Mouse (Mus musculus) central nervous system, embryonic 14 days (tissue): ENCODE measurements around the gene Lrr1. TPM values are rescaled to one million over a fixed set of nuclear protein-coding genes. Genes with fewer than 3 reads are reported as not detected.

Source experiments
- polyA plus RNA-seq: library from polyadenylated mRNA; depleted of rRNA; stranded (reverse); fragments of >200 nt; gene quantifications from 2 replicates; pipeline ENCODE4 v1.2.3, GENCODE M21; 2012; rRNA removed

Gene Lrr1
- polyA plus RNA-seq: 7.5 and 9.5 TPM in 2 replicates

GRCm38 (mm10) chr12:69168461-69169106 lies at the start of gene Lrr1:
Gene Lrr1 (plus strand): TSS chr12:69168814.

GRCm38 (mm10) chr12:69158765-69159577 lies 9.6 kb upstream of the Lrr1 start, which contains the start of gene Rps29:
Gene Rps29 (minus strand): TSS chr12:69159186.

DNA sequence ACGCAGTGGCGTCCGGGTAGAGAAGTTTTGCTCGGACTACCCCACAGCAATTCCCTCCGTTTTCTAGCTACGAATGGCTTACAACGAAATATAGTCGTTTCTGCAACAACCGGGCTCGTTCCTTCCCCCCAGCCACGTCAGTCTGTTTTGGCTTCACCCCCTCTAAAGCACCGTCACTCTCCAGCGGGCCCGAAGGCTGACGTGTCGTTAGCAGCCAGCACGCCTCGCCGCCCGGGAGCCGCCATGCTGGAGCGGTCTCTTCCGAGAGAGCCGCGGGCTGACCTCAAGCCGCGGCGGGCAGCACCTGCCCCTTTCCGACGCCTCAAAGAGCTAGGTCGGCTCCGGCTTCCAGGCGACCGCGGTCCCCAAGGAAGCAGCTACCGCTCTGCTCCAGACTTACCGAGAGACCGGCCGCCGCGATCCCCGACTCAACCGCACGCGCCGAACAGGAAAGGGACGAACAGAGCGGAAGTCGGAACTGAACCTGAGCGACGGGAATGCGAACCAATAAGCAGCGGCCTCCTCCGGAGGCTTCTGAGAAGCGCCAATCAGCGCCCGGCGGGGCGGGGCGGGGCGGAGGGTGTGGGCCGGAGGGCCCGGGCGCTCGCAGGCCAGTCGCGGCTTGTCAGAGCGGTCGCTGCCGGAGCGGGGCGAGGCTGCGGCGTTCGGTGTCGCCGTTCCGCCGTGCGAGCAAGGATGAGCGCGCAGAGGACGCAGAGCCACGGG lies 15.1 kb downstream of the Lrr1 start, which contains the start of the genes Rpl36al and Mgat2:
Gene Rpl36al (minus strand): TSS at position 501 of the 726 bp plus-strand sequence.
Gene Mgat2 (plus strand): TSS at position 575 of the 726 bp plus-strand sequence.

DNA sequence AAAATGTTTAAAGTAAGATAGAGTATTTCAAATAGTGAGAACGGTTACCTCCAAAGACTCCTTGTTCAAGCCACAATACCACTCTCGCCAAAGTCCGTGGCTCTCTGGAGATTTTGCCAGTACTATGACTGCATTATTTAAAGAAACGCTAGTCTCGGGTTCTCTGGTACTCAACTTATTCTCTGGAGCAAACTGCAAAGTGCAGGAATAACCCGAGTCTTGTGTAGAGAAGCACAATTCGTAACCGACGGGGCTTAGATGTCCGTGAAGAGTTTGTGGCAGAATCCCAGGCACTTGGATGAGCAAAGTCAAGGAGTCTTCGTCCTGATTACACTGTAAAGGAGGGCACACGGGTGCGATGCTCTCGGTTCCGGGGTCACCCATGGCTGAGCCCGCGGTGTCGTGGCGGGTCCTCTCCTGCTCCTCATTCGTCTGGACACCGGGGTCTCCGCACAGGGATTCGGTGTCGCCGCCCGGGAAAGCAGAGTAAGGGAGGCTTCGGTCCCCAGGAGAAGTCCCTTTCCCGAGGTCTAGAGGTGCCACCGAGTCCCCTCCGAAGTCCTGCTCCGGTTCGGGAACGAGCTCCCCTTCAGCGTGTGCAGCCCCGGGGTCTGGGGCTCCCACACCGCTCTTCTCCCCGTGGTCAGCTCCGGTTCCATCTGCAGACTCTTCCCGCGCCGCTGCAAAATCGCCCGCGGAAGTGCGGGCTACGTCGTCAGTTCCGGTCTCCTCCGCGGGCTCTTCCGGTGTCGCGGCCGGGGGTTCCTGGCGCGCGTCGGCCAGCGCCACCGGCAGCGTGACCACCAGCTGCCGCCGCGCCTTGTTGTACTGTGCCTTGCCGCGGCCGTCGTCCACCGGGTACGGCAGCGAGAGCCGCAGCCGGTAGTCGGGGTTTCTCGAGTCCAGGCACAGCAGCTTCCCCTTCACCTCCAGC lies 28.1 kb downstream of the Lrr1 start, which contains the start of gene Gm49383:
Gene Gm49383 (minus strand): TSS at position 661 of the 934 bp plus-strand sequence.

GRCm38 (mm10) chr12:69198164-69198535 lies 29.5 kb downstream of the Lrr1 start, which contains the start of gene Dnaaf2:
Gene Dnaaf2 (minus strand): TSS chr12:69198429.

GRCm38 (mm10) chr12:69204052-69204833 lies 35.6 kb downstream of the Lrr1 start, which contains the start of gene Gm49384:
Gene Gm49384 (minus strand): TSS chr12:69204267.

GRCm38 (mm10) chr12:69227776-69228466 lies 59.3 kb downstream of the Lrr1 start, which contains the start of gene Pole2:
Gene Pole2 (minus strand): TSS chr12:69228195.

Other genes with a start within 250 kb of the Lrr1 start
- gene Rps29, start 9.6 kb upstream of the Lrr1 start, polyA plus RNA-seq: 1,832 and 1,852 TPM in 2 replicates
- 439 and 444 TPM in 2 replicates for gene Rpl36al, start 15.3 kb downstream of the Lrr1 start, polyA plus RNA-seq
- 19.0 and 20.9 TPM in 2 replicates for gene Mgat2, start 15.3 kb downstream of the Lrr1 start, polyA plus RNA-seq
- 5.6 and 6.8 TPM in 2 replicates for gene Gm49383, start 28.3 kb downstream of the Lrr1 start, polyA plus RNA-seq
- 4.4 and 5.1 TPM in 2 replicates for gene Dnaaf2, start 29.6 kb downstream of the Lrr1 start, polyA plus RNA-seq
- 9.1 and 10.4 TPM in 2 replicates for gene Gm49384, start 35.5 kb downstream of the Lrr1 start, polyA plus RNA-seq
- gene Pole2, start 59.4 kb downstream of the Lrr1 start, polyA plus RNA-seq: 13.2 and 14.2 TPM in 2 replicates
- gene Klhdc1, start 72.4 kb downstream of the Lrr1 start, polyA plus RNA-seq: 3.2 and 7.1 TPM in 2 replicates
- 173 and 195 TPM in 2 replicates for gene Klhdc2, start 127.9 kb downstream of the Lrr1 start, polyA plus RNA-seq
- 37.7 and 37.8 TPM in 2 replicates for gene Nemf, start 188.4 kb downstream of the Lrr1 start, polyA plus RNA-seq
- 65.7 and 69.5 TPM in 2 replicates for gene Arf6, start 203.3 kb downstream of the Lrr1 start, polyA plus RNA-seq
- gene Gm9887, start 203.6 kb downstream of the Lrr1 start, polyA plus RNA-seq: 0.20 and 0.26 TPM in 2 replicates